Mouse (Mus musculus) hindbrain, embryonic 11.5 days (tissue): Measurements from ENCODE around the gene Asb18. TPM values are rescaled to one million over a fixed set of nuclear protein-coding genes. Genes with fewer than 3 reads are reported as not detected.
A peak's percentile ranks its signal among the peaks of the same experiment; 100 is the strongest.

Source experiments
- ATAC-seq: fragments of 200-750 bp; cut with Nextera tagmentation; 2 replicates; pipeline ENCODE4 v1.8.0; 2017; ENCODE audit warnings: mild to moderate bottlenecking, moderate TSS enrichment, moderate library complexity; ENCODE audit not compliant: low FRiP score
- DNase-seq: peaks from one replicate; pipeline ENCODE4 v3.0.0-alpha.2; 2015; ENCODE audit warnings: low spot score
- H3K27ac ChIP-seq: fragments of 300-500 bp; sonication (generic); 2 replicates; pipeline ENCODE4 v1.5.1; 2014; ENCODE audit warnings: mild to moderate bottlenecking, low read depth, low read length
- H3K27me3 ChIP-seq: fragments of 300-500 bp; sonication (generic); 2 replicates; pipeline ENCODE4 v1.6.1; 2014; ENCODE audit warnings: mild to moderate bottlenecking, low read length, moderate library complexity, mixed read lengths; ENCODE audit not compliant: control insufficient read depth, insufficient read depth
- H3K36me3 ChIP-seq: fragments of 300-500 bp; sonication (generic); 2 replicates; pipeline ENCODE4 v1.6.1; 2014; ENCODE audit warnings: mild to moderate bottlenecking, low read length, moderate library complexity, mixed read lengths; ENCODE audit not compliant: control insufficient read depth, insufficient read depth
- H3K4me1 ChIP-seq: fragments of 300-500 bp; sonication (generic); replicated peaks from 2 replicates; pipeline ENCODE4 v1.6.1; 2014; ENCODE audit warnings: low read length, mixed read lengths; ENCODE audit not compliant: control insufficient read depth, insufficient read depth
- H3K4me2 ChIP-seq: fragments of 300-500 bp; sonication (generic); replicated peaks from 2 replicates; pipeline ENCODE4 v1.6.1; 2014; ENCODE audit warnings: mild to moderate bottlenecking, low read depth, low read length
- H3K4me3 ChIP-seq: fragments of 300-500 bp; sonication (generic); 2 replicates; pipeline ENCODE4 v1.5.1; 2014; ENCODE audit warnings: low read depth, low read length
- H3K9ac ChIP-seq: fragments of 300-500 bp; sonication (generic); 2 replicates; pipeline ENCODE4 v1.6.1; 2014; ENCODE audit warnings: low read depth, low read length
- H3K9me3 ChIP-seq: fragments of 300-500 bp; sonication (generic); 2 replicates; pipeline ENCODE4 v1.6.1; 2016; ENCODE audit warnings: low read length; ENCODE audit not compliant: control insufficient read depth
- WGBS: fragments of 180-500 bp; shearing (Covaris S2); extraction: QIAGEN DNeasy Blood & Tissue Kit; methylation state at CpG from one replicate; pipeline ENCODE4 v1.1.7; 2014; 5-methylcytosine and 5-hydroxymethylcytosine counted together
- polyA plus RNA-seq: library from polyadenylated mRNA; unstranded; fragments of >200 nt; fragmentation: Nextera tagmentation; extraction: Ambion mirVana; gene quantifications from 2 replicates; pipeline ENCODE4 v1.2.1, GENCODE M21; 2014

The Asb18 gene
- polyA plus RNA-seq, 1 experiment from 2014 or later, result 0.19 TPM

GRCm38 (mm10) chr1:89998696-89999095 lies 15.8 kb downstream of the Asb18 start:
- WGBS, result 60% methylated on average over 2 of the region's 2 CpGs
- Histone ChIP-seq H3K36me3 (no peaks in the 10 kb centered on the region), H3K4me3 (no peak overlapping the region), H3K4me2 (no peak overlapping the region), H3K9me3 (no peaks in the 10 kb centered on the region), H3K27me3 (peaks cover 5% of the 10 kb centered on the region), H3K9ac (no peak overlapping the region), H3K27ac (no peak overlapping the region), H3K4me1 (no peaks in the 10 kb centered on the region)
- DNase-seq, result no peak
- ATAC-seq, result no peak

GRCm38 (mm10) chr1:89998076-89998475 lies 16.4 kb downstream of the Asb18 start:
- 60% methylated on average over 7 of the region's 7 CpGs for WGBS
- Histone ChIP-seq H3K36me3 (no peaks in the 10 kb centered on the region), H3K4me2 (no peak overlapping the region), H3K4me1 (no peaks in the 10 kb centered on the region), H3K27me3 (peaks cover 9% of the 10 kb centered on the region), H3K9ac (no peak overlapping the region), H3K27ac (no peak overlapping the region), H3K4me3 (no peak overlapping the region), H3K9me3 (no peaks in the 10 kb centered on the region)
- DNase-seq, result no peak
- no peak for ATAC-seq

GRCm38 (mm10) chr1:89992256-89992655 lies 22.2 kb downstream of the Asb18 start:
- H3K9me3 ChIP-seq, result no peaks in the 10 kb centered on the region
- peak overlapping the region; percentile 33 for H3K4me2 ChIP-seq
- DNase-seq (peak; percentile 31), ATAC-seq (no peak)
- peaks cover 7% of the 10 kb centered on the region for H3K4me1 ChIP-seq
- H3K36me3 ChIP-seq, result no peaks in the 10 kb centered on the region
- WGBS, result 1% methylated on average over 25 of the region's 25 CpGs
- H3K9ac ChIP-seq, result 0 out of 2 replicates have a peak overlapping the region, but pooled peaks have one; percentile 15
- H3K27me3 ChIP-seq, result peaks cover 25% of the 10 kb centered on the region
- H3K27ac ChIP-seq, result no peak overlapping the region
- peak overlapping the region; percentile 3; the same call in 1 of the 2 replicates for H3K4me3 ChIP-seq

- Histone ChIP-seq H3K27me3 (no peaks in the 10 kb centered on the region), H3K4me1 (no peaks in the 10 kb centered on the region), H3K36me3 (no peaks in the 10 kb centered on the region), H3K9me3 (no peaks in the 10 kb centered on the region), H3K9ac (no peak overlapping the region), H3K4me3 (no peak overlapping the region), H3K27ac (no peak overlapping the region), H3K4me2 (no peak overlapping the region)
- no peak for DNase-seq
- no peak for ATAC-seq
- 94% methylated on average over 8 of the region's 8 CpGs for WGBS
Observed at GRCm38 (mm10) chr1:89977261-89977660, 37.2 kb downstream of the Asb18 start.

- Histone ChIP-seq H3K4me1 (no peaks in the 10 kb centered on the region), H3K27ac (no peak overlapping the region), H3K36me3 (no peaks in the 10 kb centered on the region), H3K9ac (no peak overlapping the region), H3K4me3 (no peak overlapping the region), H3K9me3 (no peaks in the 10 kb centered on the region), H3K27me3 (peaks cover 2% of the 10 kb centered on the region; the same call in 1 of the 2 replicates), H3K4me2 (no peak overlapping the region)
- 73% methylated on average over 8 of the region's 8 CpGs for WGBS
- DNase-seq, result no peak
- no peak for ATAC-seq
Observed at GRCm38 (mm10) chr1:89976411-89976810, 38.1 kb downstream of the Asb18 start.

GRCm38 (mm10) chr1:89974541-89974940 lies 39.9 kb downstream of the Asb18 start:
- WGBS, result 84% methylated on average over 8 of the region's 8 CpGs
- no peak for DNase-seq
- Histone ChIP-seq H3K4me1 (no peaks in the 10 kb centered on the region), H3K9ac (no peak overlapping the region), H3K27me3 (peaks cover 18% of the 10 kb centered on the region), H3K4me2 (no peak overlapping the region), H3K36me3 (no peaks in the 10 kb centered on the region), H3K4me3 (no peak overlapping the region), H3K9me3 (no peaks in the 10 kb centered on the region), H3K27ac (no peak overlapping the region)
- no peak for ATAC-seq

GRCm38 (mm10) chr1:89971848-89972247 lies 42.6 kb downstream of the Asb18 start:
- 66% methylated on average over 8 of the region's 8 CpGs for WGBS
- no peaks in the 10 kb centered on the region for H3K9me3 ChIP-seq
- ATAC-seq (no peak), DNase-seq (no peak)
- H3K27ac ChIP-seq, result no peak overlapping the region
- H3K9ac ChIP-seq, result no peak overlapping the region
- no peaks in the 10 kb centered on the region for H3K36me3 ChIP-seq
- H3K4me3 ChIP-seq, result no peak overlapping the region
- peaks cover 38% of the 10 kb centered on the region for H3K27me3 ChIP-seq
- H3K4me1 ChIP-seq, result no peaks in the 10 kb centered on the region; the same call in 1 of the 2 replicates
- no peak overlapping the region for H3K4me2 ChIP-seq

GRCm38 (mm10) chr1:89969714-89970110 lies 44.8 kb downstream of the Asb18 start:
- Histone ChIP-seq H3K27ac (no peak overlapping the region), H3K9me3 (no peaks in the 10 kb centered on the region), H3K4me3 (no peak overlapping the region), H3K9ac (no peak overlapping the region), H3K36me3 (no peaks in the 10 kb centered on the region), H3K4me2 (no peak overlapping the region), H3K4me1 (peaks cover under 1% of the 10 kb centered on the region; the same call in 1 of the 2 replicates), H3K27me3 (peaks cover 38% of the 10 kb centered on the region)
- no peak for DNase-seq
- 92% methylated on average over 4 of the region's 4 CpGs for WGBS
- no peak for ATAC-seq

GRCm38 (mm10) chr1:89969072-89969713 lies 45.3 kb downstream of the Asb18 start:
- 50% methylated on average over 10 of the region's 10 CpGs for WGBS

More at GRCm38 (mm10) chr1:89969072-89969713, 45.3 kb downstream of the Asb18 start:
- Histone ChIP-seq H3K36me3 (no peaks in the 10 kb centered on the region), H3K27me3 (peaks cover 38% of the 10 kb centered on the region), H3K27ac (no peak overlapping the region), H3K4me3 (no peak overlapping the region), H3K9me3 (no peaks in the 10 kb centered on the region), H3K4me1 (peaks cover 2% of the 10 kb centered on the region; the same call in 1 of the 2 replicates), H3K9ac (no peak overlapping the region), H3K4me2 (peak overlapping the region; percentile 98; the same call in 1 of the 2 replicates)
- no peak for ATAC-seq
- DNase-seq, result no peak
